Mouse (Mus musculus) layer of hippocampus, adult 9-11 months (tissue): Measurements from ENCODE around the gene Fbxo47.
"Not testable (repeated sequence)": the region's sequence is repeated elsewhere in the genome, so short reads cannot be mapped to it uniquely, and the experiment has no call there.

Source experiments
- DNase-seq: peaks from one replicate; pipeline ENCODE4 v3.0.0; 2022

The Fbxo47 gene

DNA sequence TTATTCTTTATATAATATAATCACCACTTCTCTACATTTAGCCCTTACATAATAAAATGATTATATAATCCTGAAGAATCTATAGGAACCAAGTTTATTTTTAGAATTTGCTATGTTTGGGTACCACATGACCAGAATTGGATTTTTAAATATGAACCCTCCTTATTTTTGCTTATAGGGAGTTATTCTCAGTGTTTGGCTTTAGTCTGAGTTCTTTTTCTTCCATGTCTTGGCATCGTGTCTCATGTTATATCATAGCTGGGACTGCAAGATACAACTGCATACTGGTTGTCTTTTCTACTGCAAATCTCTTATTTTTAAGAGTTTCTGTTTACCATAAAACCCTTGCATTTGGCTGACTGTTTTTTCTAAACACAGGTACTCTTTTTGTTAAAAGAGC is 9.6 kb downstream of the Fbxo47 start:
- no peak for DNase-seq

DNA sequence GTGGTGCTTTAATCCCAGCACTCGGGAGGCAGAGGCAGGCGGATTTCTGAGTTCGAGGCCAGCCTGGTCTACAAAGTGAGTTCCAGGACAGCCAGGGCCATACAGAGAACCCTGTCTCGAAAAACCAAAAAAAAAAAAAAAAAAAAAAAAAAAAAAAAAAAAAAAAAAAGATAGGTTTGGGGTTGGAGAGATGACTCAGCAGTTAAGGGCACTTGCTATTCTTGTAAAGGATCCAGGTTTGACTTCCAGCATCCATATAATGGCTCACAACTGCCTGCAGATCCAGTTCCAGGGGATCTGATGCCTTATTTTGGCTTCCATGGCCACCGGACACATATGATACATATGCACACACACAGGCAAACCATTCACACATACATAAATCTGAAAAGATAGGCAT is 11.6 kb downstream of the Fbxo47 start:
- DNase-seq = not testable (repeated sequence)

DNA sequence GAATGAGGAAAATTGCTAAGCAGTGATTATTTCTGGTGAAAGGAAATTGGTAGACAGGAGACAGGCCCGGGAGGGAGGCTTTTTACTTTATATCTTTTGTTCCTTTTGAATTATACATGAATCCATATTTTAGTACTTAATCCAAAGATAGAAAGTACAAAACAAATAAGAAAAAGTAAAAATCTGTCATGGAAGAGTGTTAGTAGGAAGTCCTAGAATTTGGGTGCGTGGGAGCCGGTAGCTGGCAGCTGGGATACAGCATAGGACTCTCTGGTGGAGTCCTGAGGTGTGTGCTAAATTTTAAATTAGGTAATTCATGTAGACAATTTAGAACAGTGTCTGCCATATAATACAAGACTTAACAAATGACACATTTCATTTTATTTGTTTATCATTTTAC is 16.4 kb downstream of the Fbxo47 start:
- DNase-seq = peak; percentile 37

DNA sequence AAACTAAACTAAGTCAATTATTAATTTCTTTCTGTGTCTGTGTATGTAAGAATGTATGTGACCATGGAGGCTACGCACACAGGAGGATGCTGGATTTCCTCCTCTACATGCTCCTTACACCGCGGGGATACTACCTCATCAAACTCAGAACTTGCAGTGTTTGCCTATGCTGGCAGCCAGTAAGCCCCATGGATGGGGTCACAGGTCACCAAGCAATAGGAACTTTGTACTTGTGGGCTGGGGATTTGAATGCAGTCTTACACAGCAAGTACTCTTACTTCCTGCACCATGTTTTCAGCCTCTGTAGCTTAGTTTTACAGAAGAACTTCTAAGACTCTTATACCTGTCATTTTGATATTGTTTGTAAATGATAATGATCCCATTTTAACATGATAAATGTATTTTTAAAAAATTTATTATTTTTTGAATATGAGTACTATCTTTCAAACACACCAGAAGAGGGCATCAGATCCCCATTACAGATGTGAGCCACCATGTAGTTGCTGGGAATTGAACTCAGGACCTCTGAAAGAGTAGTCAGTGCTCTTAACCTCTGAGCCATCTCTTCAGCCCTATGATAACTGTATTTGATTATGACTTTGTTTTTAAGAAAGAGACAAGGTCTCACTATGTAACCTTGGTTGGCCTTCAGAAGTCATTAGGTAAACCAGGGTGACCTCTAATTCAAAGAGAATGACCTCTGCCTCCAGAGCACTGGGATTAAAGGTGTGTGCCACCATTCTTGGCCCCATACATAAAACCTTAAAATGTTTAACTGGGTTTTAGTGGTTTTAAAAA is 17.7 kb downstream of the Fbxo47 start:
- DNase-seq = no peak

DNA sequence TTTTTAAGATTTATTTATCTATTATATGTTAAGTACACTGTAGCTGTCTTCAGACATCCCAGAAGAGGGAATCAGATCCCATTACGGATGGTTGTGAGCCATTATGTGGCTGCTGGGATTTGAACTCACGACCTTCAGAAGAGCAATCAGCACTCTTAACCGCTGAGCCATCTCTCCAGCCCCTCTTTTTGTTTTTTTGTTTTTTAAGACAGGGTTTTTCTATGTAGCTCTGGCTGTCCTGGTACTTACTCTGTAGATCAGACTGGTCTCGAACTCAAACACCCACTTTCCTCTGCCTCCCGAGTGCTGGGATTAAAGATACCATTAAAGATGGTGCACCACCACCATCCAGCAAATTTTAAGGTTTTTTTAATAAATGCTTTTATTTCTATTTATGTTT is 18.5 kb downstream of the Fbxo47 start:
- no peak for DNase-seq

DNA sequence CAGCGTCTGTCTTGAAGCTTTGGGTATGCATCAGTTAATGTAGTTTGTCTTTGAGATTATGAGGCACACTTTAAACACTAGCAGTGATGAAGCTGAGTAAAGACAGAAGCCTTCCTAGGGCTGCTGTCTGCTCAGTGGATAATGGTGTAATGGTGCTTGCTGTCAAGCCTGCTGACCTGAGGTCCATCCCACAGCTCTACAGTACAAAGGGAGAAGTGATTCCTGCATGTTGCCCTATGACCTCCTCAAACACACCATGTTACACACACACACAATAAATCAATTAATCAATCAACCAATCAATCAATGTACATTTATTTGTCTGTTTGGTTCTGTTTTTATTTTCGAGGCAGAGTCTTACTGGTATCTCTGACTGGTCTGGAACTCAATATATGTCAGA is 21.8 kb downstream of the Fbxo47 start:
- no peak for DNase-seq

DNA sequence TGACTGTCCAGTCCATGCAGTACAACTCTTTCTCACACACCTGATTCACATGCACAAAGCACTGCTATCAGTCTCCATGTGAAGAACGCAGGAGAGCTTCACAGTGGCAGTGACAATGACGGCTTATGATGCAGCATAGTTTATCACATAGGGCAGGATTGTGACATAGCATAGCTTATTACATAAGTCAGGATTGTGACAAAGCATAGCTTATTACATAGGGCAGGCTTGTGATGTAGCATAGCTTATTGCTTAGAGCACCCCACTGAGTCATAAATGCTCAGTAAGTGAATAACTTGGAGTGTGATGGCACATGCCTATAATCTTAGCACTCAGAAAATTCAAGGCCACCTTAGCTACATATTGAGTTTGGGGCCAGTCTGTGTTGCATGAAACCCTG is 28.5 kb downstream of the Fbxo47 start:
- DNase-seq = no peak

DNA sequence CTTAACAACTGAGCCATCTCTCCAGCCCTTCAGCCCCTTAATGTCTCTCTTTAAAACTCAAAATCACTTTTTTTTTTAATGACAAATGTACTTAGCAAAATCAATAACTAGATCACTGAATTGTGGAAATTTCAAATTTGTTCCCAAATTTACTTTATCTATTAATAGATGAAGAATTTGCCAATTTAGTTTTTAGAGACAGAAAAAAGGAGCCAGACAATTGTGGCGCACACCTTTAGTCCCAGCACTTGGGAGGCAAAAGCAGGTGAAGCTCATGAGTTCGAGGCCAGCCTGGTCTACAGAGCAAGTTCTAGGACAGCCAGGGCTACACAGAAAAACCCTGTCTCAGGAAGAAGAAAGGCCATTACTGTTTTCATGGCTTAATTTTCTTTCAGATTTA is 32.4 kb downstream of the Fbxo47 start:
- no peak for DNase-seq

DNA sequence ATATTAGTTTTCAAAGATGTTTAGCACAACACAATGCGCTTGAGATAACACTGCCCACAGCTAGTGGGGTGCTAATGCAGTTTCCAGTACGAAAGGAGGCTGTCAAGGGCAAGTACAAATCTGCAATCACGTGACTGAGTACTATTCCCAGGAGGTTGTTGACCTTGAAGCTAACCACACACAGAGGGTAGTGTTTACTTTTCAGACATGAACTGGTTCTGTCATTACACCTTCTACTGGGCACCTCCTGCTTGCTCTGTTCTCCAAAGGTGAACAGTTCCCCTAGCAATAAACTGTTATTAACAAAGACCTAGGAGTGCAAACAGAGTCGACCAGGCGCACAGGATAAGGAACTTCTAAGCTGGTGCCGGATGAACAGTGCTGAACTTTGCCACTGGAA is 33.6 kb downstream of the Fbxo47 start:
- no peak for DNase-seq

DNA sequence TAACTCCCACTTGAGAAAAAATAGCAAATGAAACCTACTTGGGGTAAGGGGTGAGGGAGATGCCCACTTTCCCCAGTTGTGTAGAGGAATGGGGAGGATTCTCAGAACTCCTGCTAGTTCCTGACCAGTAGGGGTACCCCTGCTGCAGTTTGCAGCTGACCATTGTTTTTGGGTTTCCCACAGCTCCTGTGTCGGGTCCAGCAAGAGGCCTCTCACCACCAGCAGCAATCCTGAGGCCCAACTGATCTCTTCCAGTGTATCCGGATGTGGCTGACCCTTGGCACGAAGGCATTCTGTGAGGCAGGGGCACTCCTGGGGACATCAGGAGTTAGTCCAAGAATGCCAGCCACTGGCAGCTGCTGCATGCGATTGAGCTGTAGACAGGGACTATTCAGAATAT is 42.0 kb downstream of the Fbxo47 start:
- no peak for DNase-seq

DNA sequence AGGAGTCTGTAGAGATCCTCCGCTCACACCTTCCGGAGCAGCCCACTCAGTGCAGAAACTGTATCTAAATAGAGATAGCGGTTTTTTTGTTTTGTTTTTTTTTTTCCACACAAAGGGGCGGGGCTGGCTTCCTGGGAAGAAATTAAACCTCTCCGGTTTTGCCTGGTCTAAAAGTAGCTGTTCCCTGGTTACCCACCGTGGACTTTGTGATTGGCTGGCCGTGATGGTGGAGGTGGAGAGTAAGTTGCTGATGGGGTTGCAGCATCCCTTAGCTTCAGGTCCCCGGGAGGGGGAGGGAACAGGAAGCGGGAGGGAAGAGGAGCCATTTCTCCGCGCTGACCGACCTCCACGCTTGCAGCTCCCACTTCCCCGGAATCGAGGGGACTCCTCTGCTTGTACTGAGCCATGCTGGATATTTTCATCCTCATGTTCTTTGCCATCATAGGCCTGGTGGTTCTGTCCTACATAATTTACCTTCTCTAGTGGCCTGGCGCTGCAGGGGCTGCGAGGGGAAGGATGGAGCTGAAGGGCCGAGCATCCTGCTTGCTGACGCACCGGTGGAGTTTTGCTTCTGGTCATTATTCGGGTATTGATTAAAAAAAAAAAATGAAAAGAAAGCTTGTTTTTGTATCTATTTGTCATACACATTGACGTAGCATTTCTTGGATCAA is 42.8 kb downstream of the Fbxo47 start:
- DNase-seq = peak; percentile 95

DNA sequence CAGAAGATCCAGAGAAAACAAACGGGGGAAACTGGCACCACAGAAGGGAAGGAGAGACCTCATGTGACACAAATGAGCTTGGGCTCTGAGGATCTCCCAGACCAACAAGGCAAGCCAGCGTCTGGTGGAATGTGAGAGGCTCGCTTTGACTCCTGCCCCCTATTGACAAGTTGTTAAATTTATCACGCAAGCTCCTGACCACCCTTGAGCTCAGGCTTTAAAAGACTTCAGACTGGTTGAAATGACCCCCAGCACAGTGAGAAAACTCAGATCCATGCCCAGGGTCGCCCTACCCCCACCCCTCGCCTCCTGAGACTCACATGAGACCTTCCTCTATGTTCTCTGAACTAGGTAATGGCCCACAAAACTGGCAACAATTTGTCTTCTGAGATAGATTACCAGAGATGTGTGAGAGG is 43.4 kb downstream of the Fbxo47 start, which contains the start of gene B230217C12Rik:
B230217C12Rik (plus strand) TSS at position 242 of the 416 bp plus-strand sequence.
- no peak for DNase-seq

DNA sequence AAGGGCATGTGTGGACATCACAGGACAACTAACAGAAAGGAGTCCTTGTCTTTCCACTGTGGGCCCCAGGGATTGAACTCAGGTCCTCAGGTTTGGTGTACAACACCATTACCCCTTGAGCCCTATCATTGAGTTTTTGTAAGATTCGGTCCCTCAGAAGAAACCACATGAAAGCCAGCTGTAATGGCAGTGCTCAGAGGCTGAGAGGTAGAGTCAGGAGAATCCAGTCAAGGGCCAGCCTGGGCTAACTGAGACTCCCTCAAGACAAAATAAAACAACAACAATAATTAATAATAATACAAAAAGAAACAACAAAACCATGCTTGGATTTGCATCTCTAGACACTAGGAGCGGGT is 43.8 kb downstream of the Fbxo47 start:
- no peak for DNase-seq

DNA sequence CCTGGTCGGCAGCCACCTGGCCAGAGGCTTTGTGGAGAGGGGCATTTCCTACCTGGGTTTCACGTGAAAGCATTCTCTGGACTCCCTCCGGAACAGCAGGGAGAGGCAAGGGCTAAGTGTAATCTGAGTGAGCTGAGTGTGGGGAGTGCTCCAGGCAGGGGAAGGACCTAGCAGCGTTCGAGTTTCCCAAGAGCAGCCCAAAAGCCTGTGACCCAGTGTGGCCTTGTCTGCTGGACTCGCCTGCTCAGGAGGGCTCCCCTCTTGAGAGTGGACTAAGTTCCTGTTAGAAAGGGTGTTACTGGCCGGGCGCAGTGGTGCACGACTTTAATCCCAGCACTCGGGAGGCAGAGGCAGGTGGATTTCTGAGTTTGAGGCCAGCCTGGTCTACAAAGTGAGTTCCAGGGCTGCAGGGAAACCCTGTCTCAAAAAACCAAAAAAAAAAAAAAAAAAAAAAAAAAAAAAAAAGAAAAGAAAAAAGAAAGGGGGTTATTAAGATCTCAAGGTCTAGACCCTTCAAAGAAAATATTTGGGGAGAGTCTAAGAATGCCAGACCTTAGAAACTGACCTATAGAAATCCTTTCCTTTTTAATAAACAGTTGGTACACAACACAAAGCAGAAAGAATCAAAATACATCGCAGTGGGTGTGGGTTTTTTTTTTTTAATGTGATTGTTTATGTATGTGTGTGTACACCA is 44.4 kb downstream of the Fbxo47 start:
- no peak for DNase-seq

DNA sequence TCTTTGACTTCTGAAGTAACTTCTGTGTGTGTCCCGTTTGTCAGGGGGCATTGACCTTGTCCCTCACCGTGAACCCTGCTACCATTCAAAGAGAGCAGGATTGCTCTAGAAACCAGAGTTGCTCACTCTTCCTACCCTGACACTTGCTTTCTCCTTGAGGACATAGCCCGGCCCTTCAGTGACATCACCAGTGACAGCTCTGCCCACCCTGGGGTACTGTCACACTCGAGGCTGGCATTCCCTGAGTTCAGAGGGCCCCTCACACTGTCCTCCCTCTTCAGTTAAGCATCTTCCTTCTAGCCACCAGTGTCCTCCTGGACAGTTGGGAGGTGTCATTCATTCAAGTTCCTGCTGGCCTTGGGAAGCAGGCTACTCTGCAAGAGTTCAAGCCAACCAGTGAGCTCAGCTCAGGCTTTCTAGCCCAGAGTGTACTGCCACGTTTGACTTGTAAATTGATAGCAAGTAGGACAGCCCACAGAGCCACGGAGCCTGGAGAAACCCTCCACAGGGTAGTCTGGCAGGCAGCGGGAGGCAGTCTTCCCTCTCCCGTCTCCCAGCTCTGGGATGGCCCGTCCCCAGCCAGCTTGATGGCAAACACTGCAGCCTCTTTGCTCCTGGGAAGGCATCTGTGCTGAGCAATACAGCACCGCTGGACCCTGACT is 45.0 kb downstream of the Fbxo47 start:
- no peak for DNase-seq

DNA sequence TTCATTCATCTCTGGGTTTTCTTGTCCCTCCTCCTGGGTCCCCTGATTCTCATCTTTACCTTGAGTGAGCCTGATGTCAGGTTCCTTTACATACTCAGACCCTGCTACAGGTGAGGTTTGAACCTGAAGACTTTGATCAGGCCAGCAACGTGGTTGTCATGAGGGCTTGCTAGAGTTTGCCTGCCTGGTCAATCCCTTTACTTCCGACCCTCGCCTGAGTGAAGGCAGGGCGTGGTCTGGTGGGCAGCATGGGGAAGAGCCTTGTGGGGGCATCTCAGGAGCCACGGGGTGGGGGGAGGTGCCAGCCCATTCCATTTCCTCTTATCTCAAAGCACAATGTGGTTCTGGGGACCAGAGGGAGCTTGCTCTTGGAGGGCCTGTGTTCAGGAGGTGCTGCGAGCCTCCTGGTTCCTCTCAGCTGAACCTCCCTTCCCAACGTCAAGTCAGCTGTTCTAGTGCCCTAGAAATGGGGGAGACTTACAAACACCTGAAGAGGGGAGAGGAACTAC is 46.3 kb downstream of the Fbxo47 start:
- no peak for DNase-seq

DNA sequence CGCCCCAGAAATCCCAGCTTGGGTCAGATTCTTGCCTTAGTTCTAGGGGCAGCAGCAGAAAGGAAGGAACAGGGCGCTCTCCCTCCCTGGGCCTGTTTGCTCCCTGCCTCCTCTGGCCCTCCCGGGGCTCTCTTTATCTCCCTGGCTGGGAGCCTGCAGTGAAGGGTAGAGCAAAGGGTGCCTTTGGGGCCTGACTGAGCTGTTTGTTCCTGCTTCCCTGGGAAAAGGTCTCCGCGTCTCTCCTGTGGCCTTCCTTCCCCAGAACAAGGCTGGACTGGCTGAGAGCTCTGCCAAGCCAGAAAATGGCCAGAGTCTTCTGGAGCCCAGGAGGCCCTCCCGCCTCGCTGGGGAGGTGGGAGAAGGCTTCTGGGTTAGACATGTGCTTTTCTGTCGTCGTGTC is 46.9 kb downstream of the Fbxo47 start:
- DNase-seq = not testable (repeated sequence)

DNA sequence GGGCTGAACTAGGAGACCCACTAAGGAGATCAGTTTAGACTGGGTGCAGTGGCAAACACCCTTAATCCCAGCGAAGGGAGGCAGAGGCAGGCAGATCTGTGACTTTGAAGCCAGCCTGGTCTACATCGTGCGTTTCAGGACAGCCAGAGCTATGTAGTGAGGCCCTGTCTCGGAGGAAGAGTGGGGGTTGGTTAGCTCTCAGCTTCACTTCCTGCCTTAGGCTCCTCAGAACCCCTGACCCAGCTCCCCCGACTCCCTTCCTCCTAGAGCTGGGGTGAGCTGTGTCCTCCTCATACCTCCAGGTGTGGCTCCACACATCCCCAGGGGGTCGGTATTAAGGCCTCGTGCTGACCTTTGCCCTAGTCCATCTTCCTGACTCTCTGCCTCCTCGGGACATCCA is 47.4 kb downstream of the Fbxo47 start:
- DNase-seq = no peak

DNA sequence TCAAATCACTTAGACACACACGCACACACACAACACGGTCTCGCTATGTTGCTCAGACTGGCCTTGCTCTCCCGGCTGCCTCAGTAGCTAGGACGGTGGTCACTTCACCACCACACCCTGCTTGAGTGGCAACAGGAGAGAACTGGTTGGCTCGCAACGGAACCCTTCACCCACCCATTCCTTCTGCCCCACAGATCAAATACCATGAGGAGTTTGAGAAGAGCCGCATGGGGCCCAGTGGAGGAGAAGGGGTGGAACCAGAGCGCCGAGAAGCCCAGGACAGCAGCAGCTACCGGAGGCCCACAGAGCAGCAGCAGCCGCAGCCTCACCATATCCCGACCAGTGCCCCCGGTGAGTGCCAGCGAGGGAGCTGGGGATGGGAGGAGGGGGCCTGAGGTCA is 50.6 kb downstream of the Fbxo47 start:
- no peak for DNase-seq

DNA sequence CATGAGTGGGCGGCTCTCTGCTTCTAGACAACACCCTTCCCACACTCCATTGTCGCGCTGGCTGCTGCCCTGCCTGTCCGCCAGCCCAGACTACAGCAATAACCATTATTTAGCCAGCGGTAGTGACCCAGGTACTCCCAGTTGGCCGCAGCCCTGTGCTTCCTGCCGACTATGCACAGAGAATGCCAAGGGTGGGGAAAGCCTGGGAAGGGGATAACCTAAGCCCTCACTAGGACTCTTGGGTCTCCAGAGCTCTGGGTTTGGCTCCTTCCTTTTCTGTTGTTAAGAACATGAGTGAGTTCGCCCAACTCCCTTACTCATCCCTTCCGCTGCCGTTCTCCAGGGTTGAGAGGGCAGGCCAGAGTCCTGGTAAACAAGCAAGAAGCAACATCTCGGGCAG is 52.0 kb downstream of the Fbxo47 start:
- DNase-seq = no peak

DNA sequence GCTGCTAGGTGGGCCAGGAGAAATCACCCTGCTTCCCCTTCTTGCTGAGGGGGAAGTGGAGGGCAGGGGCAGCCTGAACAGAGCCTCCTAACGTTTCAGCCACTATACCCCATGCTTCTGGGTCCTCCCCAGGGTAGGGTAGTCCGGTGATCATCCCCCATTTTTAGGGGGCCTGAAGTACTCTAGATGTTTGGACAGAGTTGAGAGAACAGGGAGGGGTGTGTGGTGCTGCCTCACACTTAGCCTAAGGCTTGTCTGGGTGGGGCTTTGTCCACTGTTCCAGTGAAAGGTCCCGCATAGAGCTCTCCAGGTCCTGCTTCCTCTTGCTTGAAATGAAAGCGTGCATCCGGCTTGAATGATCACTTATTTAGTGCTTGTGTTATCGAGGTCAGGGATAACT is 53.5 kb downstream of the Fbxo47 start:
- no peak for DNase-seq

DNA sequence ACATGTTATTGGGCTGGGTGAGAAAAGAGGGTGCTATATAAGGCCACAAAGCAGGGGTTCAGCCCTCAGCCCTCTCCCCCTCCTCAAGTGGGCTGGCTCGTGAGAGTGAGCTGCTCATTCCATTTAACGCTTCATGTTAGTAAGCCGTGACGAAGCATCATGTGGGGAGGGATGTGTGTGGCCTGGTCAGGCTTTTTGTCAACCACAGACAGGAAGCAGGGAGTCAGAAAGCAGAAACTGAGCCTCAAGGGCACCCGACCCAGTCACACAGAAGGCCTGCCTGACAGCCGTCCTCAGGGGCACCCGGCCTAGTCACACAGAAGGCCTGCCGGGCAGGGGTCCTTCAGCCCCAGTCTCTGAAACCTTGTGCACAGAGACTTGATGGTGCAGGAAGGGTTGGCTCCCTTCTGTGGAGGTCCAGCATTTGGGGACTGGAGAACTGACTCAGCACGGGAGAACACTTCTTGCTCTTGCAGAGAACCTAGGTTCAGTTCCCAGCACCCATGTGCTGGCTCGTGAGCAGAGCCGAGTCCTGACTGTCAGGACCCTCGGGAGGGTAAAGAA is 54.0 kb downstream of the Fbxo47 start:
- DNase-seq = peak; percentile 71

DNA sequence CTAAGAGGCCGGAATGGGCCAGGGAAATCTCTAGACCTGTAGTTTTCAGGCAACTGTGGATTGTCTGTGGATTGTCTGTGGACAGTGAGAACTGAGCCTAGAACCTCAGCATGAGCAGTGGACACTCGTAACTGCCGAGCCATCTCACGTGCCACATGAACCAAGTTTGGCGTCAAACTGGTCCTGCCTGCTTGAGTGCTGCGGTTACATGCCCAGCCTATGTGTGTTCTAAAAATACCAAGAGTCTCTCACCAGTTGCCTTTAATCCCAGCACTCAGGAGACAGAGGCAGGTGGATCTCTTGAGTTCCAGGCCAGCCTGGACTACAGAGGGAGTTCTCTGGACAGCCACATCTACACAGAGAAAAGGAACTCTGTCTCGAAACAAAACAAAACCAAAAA is 54.6 kb downstream of the Fbxo47 start:
- DNase-seq = no peak
